Mouse (Mus musculus): ENCODE measurements around the gene Hoxb8. TPM values are rescaled to one million over a fixed set of nuclear protein-coding genes. Genes with fewer than 3 reads are reported as not detected.

Gene Hoxb8
- polyA plus RNA-seq, 1 experiment, result not detected

DNA sequence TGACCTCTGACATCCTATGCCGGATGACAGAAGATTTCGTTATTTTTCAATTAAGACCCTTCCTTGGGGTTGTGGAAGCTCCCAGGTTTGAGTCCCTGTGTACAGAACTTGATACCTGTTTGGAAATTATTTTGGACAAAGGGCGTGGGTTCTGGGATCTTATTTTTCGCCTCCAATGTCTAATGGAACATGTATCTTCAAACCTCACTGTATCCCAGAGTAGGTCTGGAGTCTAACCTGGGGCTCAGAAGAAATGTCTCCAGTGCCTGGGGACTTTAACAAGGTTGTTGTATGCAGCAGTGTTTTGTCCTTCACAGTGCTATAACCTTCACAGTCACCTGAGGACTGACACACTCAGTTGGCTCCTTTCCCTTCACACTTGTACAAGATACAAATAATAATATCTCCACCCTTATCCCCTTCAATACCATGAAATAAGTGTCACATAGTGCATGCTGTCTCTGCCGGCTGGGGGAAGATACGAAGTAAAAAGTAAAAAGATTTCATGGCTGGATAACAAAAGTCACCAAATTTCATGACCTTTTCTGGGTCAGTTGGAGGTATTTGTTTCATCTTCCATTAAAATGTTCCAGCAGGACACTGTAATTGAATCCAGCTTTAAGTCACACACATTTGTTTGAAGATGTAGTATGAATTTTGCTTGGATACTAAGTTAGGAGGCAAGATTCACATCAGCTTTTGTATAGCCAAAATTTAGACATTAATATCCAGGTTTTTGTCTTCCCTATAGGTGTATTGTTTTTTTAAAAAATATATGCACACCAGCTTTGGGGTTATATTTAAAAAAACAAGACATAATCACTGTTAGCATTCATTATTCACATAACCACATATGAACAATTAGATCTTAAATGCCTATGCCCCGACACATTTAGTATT is 14.4 kb upstream of the Hoxb8 start:
- Histone ChIP-seq H3K4me1 (ENCODE audit: control insufficient read depth, insufficient read depth, low read length) (no peaks in the 10 kb centered on the region), H3K27ac (ENCODE audit: insufficient read depth, low read depth, low read length) (no peak overlapping the region), H3K4me3 (ENCODE audit: insufficient read depth, low read length) (no peak overlapping the region)
- TF ChIP-seq CTCF (IDR thresholded peaks at IDR 0.05; ENCODE audit: low read depth, low read length) (no peak), POLR2A (IDR thresholded peaks at IDR 0.05; ENCODE audit: borderline replicate concordance, low read depth, low read length) (no peak)

DNA sequence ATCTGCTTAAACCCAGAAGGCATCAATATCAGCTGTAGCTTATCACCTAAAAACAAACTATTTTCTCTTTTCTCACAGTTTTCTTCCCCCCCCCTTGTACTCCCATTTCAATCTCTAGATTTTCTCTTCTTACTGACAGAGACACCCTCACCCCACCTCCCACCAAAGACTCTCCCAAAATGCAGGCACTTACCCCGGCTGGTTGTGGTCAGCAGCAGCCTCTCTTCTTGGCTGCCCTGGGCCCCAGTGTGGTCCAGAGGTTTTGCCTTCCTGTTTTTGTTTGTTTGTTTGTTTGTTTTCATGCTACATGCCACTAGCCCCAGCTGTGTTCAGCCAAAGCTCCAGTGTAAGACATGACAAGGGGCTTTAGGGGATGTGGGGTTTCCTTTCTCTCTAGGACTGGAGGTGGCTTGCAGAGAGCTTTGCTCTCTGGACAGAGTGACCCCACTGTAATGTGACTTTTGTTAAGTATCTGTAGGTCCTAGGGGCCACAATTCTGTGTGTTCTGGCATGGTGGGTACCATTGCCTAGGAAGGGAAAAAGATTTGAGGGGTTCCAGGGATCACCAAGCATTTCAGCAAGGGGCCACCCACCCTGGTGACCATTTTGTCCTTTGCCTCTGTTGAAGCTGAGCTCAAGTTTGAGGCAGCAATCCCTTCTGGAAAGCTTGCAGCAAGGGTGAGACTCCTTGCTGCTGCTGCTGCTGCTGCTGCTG is 13.5 kb upstream of the Hoxb8 start:
- Histone ChIP-seq H3K27ac (ENCODE audit: insufficient read depth, low read depth, low read length) (no peak overlapping the region), H3K4me1 (ENCODE audit: control insufficient read depth, insufficient read depth, low read length) (no peaks in the 10 kb centered on the region), H3K4me3 (ENCODE audit: insufficient read depth, low read length) (no peak overlapping the region)
- TF ChIP-seq POLR2A (IDR thresholded peaks at IDR 0.05; ENCODE audit: borderline replicate concordance, low read depth, low read length), result no peak
- no peak for TF ChIP-seq CTCF (IDR thresholded peaks at IDR 0.05; ENCODE audit: low read depth, low read length)

DNA sequence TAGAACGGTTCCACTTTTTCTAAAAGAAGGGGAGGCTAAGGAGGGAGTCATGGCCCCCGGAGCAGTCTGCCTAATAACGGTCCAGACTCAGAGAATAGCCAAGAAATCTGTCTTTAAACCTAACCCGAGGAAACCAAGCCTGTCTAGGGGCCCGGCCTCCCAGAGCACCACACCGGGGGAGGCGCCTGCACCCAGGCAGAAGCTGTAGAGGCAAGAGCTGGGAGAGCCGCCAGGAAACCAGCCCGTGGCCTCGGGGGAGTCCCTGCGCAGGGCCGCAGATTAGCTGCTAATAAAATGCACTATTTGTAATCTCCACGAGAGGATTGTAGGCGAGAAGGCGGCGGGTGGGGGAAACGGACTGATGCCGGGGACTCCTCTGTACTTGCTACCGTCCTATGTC is 11.8 kb upstream of the Hoxb8 start:
- Histone ChIP-seq H3K27ac (ENCODE audit: insufficient read depth, low read depth, low read length) (no peak overlapping the region), H3K4me3 (ENCODE audit: insufficient read depth, low read length) (no peak overlapping the region), H3K4me1 (ENCODE audit: control insufficient read depth, insufficient read depth, low read length) (no peaks in the 10 kb centered on the region)
- TF ChIP-seq POLR2A (IDR thresholded peaks at IDR 0.05; ENCODE audit: borderline replicate concordance, low read depth, low read length) (no peak), CTCF (IDR thresholded peaks at IDR 0.05; ENCODE audit: low read depth, low read length) (no peak)

DNA sequence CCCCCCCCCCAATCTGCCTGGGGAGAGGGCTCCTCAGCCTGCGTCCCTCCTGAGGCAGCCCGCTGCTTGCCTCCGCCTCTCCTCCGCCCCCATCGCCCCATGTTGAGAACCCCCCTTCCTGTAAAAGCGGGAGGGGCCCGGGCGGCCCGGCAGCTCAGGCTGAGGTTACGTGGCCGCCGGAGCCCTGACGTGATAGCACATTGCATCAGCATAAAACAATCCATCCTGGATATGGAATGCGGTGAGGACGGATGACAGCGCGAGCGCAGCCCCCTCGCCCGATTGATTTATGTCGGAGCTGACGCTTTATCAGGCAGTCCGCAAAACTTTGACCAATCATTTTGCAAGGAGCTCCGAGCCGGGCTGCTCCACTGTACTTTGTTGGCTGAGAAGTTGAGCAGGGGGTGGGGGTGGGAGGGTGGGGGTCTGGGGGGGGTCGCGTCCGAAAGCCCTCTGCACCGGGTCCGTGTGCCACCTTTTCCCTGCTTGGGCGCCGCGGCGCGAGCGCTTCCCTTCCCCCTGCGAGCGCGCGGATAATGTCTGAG is 10.6 kb upstream of the Hoxb8 start, which contains the start of gene Hoxb9:
Gene Hoxb9 (plus strand): TSS at position 462 of the 545 bp plus-strand sequence.
- TF ChIP-seq CTCF (IDR thresholded peaks at IDR 0.05; ENCODE audit: low read depth, low read length), result no peak
- no peaks in the 10 kb centered on the region for H3K4me1 ChIP-seq (ENCODE audit: control insufficient read depth, insufficient read depth, low read length)
- H3K27ac ChIP-seq (ENCODE audit: insufficient read depth, low read depth, low read length), result no peak within 1 kb of the TSS
- no peak within 1 kb of the TSS for H3K4me3 ChIP-seq (ENCODE audit: insufficient read depth, low read length)

DNA sequence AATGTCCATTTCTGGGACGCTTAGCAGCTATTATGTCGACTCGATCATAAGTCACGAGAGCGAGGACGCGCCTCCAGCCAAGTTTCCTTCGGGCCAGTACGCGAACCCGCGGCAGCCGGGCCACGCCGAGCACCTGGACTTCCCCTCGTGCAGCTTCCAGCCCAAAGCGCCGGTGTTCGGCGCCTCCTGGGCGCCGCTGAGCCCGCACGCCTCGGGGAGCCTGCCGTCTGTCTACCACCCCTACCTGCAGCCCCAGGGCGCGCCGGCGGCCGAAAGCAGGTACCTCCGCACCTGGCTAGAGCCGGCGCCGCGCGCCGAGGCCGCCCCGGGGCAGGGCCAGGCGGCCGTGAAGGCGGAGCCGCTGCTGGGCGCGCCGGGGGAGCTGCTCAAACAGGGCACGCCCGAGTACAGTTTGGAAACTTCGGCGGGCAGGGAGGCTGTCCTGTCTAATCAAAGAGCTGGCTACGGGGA is 10.1 kb upstream of the Hoxb8 start:
- H3K4me1 ChIP-seq (ENCODE audit: control insufficient read depth, insufficient read depth, low read length), result no peaks in the 10 kb centered on the region
- H3K4me3 ChIP-seq (ENCODE audit: insufficient read depth, low read length), result no peak overlapping the region
- no peak overlapping the region for H3K27ac ChIP-seq (ENCODE audit: insufficient read depth, low read depth, low read length)
- TF ChIP-seq POLR2A (IDR thresholded peaks at IDR 0.05; ENCODE audit: borderline replicate concordance, low read depth, low read length) (no peak), CTCF (IDR thresholded peaks at IDR 0.05; ENCODE audit: low read depth, low read length) (no peak)

DNA sequence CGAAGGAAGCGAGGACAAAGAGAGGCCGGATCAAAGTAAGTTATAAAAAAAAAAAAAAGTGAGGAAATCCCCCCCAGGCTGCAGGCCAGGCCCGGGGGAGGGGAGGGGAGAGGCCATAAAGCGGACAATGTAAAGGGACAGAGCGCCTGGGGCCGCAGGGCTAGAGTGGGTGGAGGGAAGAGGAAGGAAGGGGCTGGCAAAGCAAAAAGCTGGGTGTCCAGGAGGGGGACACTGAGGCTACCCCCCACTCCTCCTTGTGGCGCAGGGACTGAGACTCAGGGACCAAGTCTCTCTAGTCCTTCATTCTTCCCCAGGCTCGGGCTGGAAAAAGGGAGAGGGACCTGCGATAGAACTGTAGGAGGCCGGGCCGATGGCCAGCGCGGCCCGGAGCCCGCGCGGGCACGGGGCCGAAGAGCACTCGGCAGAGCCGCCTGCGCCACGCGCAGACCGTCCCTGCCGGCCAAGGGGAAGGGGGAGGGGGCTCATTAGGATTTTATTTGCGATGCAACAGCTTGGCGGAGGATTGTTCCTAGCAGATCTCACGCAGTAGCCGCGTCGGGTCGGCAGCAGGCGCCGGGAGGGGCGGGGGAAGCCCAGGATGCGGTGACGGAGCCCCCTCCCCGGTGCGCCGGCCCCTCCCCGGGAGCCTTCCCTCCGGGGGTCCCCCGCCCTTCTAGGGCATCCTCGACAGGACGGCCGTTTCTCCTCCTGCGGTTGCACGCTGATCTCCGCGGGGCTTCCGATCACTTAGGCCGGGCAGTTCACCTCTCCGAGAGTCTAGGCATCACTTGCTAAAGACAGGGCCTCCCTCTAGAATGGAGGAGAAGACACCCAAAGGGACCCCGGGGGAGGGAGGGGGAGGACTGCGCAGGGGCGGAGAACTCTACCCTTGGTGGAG is 9.4 kb upstream of the Hoxb8 start:
- Histone ChIP-seq H3K27ac (ENCODE audit: insufficient read depth, low read depth, low read length) (no peak overlapping the region), H3K4me1 (ENCODE audit: control insufficient read depth, insufficient read depth, low read length) (no peaks in the 10 kb centered on the region), H3K4me3 (ENCODE audit: insufficient read depth, low read length) (no peak overlapping the region)
- TF ChIP-seq POLR2A (IDR thresholded peaks at IDR 0.05; ENCODE audit: borderline replicate concordance, low read depth, low read length) (no peak), CTCF (IDR thresholded peaks at IDR 0.05; ENCODE audit: low read depth, low read length) (no peak)

DNA sequence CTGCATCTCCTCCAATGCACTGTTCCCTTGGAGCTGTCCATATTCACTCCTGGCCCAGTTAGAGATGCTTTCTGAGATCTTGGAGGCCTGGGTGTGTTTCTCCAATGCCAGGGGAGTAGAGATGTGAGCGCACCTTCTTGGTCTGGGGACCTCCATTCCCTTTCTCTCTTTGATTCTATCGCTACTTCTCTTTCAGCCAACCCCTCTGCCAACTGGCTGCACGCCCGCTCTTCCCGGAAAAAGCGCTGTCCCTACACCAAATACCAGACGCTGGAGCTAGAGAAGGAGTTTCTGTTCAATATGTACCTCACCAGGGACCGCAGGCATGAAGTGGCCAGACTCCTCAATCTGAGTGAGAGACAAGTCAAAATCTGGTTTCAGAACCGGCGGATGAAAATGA is 7.3 kb upstream of the Hoxb8 start:
- H3K27ac ChIP-seq (ENCODE audit: insufficient read depth, low read depth, low read length), result no peak overlapping the region
- TF ChIP-seq CTCF (IDR thresholded peaks at IDR 0.05; ENCODE audit: low read depth, low read length) (no peak), POLR2A (IDR thresholded peaks at IDR 0.05; ENCODE audit: borderline replicate concordance, low read depth, low read length) (no peak)

DNA sequence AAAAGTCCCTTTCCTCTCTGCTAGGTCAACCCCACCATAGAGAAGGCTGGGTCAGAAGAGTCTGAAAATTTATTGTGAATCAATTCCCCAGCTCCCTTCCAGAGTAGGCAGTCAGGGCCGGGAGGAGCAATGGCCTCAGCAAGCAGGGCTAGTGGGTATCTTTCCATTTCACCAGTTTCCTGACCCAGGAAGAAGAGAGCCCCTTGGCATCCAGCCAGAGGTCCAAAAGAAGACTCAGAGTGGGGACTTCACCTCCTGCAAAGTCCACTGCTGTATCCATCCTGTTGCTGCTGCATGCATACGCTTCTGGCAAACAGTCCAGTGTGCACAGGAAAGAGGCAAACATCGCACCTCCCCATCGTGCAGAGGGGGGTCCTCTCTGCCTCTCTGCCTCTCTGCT is 5.8 kb upstream of the Hoxb8 start:
- no peak for TF ChIP-seq CTCF (IDR thresholded peaks at IDR 0.05; ENCODE audit: low read depth, low read length)
- no peak for TF ChIP-seq POLR2A (IDR thresholded peaks at IDR 0.05; ENCODE audit: borderline replicate concordance, low read depth, low read length)
- H3K4me1 ChIP-seq (ENCODE audit: control insufficient read depth, insufficient read depth, low read length), result no peaks in the 10 kb centered on the region
- H3K4me3 ChIP-seq (ENCODE audit: insufficient read depth, low read length), result no peak overlapping the region
- no peak overlapping the region for H3K27ac ChIP-seq (ENCODE audit: insufficient read depth, low read depth, low read length)

More for the DNA sequence above, 7.3 kb upstream of the Hoxb8 start:
- Histone ChIP-seq H3K4me1 (ENCODE audit: control insufficient read depth, insufficient read depth, low read length) (no peaks in the 10 kb centered on the region), H3K4me3 (ENCODE audit: insufficient read depth, low read length) (no peak overlapping the region)
